Mouse (Mus musculus): ENCODE data around the gene Ptk7. TPM values are rescaled to one million over a fixed set of nuclear protein-coding genes. Genes with fewer than 3 reads are reported as not detected.

Ptk7 gene
- not detected in 4 replicates for total RNA-seq (2023)

DNA sequence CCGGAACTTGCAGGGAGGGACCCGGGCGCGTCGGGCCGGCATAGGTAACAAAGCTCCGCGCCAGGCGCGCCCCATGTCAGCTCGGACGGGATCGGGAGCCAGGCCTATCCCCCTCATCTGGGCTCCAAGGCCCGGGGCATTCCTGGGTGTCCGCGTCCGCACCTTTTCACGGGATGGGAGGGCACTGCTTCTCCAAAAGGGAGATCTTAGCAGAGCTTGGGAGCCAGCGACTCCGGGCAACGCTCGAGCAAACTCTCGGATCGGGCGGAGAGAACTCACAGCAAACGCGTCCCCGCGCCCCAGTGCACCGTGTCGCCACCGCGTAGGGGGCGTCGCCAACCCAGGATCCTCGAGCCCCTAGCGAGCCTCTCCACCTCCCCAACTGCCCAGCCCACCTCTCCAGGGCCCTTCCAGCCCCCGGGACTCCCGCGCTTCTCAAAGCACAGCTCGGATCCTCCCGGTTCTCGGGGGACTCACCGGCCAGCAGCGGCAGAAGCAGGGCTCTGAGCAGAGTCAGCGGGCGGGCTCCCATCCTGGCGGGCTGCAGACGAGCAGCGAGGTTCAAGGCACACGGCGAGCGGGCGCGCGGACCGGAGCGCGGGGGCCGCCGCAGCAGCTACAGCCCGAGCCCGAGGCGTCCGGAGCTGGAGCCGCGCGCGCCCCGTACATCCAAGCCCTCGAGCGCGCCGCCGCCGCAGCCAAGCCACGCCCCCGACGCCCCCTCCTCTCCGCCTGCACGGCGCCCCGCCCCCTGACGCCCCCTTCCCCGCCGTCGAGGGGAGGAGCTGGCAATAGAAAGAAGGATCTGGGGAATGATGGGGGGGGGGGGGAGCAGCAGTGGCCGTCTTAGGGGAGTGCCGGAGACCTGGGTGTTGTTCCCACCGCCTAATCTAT lies at the start of gene Ptk7:
Ptk7 (minus strand) TSS at position 714 of the 894 bp plus-strand sequence.

DNA sequence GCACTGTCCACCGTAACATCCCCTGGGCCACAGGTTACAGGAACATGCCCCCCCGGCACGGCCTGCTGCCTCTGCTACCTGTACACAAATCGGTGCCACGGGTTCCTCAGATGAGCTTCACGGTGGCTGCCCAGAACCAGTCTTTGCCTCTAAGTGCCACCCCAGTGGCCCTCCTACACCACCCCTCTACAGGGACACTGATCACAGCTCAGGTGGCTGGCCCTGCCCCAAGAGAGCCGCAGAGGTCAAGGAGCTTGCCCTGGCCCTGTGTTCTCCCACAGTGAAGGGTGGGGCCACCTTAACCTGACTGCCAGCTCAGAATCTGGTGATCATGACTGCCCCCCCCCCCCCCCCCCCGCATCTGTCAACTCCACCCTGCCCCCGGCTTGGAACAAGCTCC lies 49.1 kb upstream of the Ptk7 start, which contains the start of gene Mea1:
Mea1 (plus strand) TSS at position 378 of the 400 bp plus-strand sequence.

DNA sequence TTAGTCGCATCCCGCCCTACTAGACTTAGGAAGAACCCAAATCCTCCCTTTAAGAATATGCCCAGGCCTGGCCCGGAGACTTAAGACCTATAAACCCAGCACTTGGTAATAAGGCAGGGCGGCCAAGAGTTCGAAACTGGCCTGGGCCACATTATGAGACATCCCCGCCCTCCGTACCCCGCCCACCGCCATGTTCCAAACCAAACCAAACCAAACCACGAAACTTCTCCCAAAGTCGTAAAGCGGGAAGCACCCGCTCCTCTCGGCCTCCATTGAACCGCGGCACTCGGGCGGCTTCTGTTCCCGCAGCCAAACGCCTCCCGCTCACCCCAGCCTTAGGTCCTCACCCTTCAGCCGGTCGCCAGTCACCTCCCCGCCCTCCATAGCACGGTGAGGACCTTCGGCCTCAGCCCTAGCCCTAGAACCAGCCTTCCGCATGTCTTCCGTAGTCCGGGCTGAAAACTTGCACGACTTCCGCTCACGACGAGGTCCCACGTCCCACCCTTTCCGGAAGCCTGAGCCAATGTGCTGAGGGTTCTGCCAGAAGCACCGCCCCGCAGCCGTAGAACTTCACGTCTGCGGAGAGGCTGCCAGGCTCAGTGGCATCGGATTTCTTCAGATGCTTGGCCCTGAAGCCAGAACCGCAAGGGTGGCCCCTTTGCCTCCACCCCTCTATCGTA lies 44.7 kb upstream of the Ptk7 start, which contains the start of gene Rrp36:
Rrp36 (minus strand) TSS at position 503 of the 680 bp plus-strand sequence.

DNA sequence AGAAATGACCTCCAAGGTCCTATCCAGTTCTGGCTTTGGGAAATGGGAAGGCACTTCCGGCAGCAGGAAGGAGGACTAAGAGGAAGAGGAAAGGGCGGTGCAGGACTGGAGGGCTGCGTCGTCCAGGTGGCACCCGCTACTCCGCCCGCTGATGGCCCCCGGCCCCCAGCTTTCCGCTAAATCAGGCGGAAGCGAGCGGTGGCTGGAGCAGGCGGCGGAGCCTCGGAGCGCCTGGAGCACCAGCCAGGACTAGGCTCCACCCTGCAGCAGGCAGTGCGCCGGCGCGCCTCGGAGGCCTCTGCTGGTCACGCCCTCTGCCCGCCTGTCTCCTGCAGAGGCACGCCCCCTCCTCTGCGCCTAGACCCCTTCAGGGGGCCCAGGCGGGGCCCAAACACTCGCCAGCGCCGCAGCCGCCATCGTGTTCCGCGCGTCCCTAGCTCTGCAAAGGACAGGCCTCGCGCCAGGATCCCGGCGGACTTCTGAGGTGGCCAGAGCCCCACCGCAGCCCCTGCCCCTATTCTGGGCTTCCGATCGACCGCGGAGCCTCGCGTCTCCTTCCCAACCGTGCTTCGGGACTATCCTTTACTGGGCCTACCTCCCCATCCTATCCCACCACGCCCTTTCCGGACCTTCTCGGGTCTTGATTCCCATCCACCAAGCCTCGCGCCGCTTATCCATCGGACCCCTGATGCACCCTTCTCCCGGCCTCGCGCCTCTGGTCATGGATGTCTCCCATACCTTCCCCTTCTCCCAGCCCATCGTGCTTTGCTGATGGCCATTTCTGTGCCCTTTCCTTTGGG lies 21.1 kb upstream of the Ptk7 start, which contains the start of gene Cul7:
Cul7 (plus strand) TSS at position 106 of the 800 bp plus-strand sequence.

DNA sequence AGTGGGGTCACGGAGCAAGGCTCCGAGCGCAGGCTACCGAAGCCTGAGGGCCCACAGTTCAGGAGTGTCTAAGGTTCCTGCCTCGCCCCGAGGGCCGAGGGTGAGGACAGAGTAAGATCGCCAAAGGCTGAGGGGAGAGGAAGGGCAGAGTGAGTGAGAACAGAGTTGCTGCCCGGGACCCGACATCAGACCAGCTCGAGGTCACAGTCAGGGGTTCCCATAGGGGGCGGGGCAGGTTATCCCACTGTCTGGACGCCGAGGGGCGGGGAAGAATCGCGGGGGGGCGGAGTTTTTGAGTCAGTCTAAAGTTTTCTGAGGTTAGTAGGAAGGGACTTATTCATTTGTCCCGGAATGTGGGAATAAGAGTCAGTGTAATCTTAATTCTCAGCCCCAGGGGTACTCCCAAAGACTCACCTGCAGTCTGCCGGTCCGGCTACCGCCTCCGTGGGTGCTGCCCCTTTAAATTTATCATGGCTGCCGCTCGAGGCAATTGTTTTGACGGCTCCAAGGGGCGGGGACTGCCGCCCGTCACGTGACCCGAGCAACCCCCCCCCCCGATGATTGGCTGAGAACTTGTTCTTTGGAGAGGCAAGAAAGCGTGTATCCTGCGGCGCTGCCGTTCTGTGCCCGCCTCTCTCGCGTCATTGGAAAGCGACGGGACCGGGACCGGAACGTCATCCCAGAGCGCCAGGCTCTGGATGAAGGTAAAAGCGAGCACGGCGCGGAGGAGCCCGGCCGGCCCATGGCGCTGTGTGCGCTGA lies 16.4 kb upstream of the Ptk7 start, which contains the start of the genes Klc4 and Mrpl2:
Klc4 (minus strand) TSS at position 462 of the 761 bp plus-strand sequence.
Mrpl2 (plus strand) TSS at position 669 of the 761 bp plus-strand sequence.

DNA sequence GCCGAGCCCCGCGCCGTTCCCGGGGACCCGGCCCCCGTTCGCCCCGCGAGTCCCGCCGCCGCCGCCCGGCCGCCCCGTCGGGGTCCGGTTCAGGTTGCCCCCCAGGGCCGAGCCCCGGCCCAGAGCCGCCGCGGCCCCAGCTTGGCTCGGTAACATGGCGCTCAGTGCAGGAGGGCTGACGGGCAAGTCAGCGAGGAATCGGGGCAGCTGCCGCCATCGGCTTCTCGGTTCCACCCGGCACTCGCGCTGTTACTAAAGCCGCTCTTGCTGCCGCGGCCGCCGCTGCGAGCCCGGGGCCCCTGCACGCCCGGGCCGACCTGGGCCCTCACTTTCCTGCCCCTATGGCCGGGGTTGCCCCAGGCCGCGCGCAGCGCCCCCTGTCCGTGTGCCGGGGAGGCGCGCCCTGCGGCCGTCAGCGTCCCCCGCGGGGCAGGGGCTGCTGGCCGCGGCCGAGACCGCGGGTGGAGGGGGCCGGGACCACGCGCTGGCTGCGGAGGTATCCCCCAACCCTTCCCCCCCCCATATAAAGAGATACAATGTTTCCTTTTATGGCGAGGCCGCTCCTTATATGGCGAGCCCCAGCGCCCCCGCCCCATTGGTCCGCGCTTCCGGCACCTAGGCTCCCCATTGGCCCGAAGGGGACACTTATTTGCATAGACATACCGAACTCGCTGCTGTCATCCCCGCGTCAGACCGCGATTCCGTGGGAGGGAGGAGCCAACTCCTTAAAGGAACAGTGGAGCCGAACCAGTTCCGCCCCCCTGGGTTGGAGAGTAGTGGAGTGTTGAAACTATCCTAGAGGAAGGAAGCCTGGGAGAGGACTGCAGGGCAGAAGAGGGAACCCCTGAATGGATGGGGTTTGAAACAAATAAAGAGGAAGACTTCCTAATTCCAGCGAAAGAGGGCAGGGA lies 73.4 kb downstream of the Ptk7 start, which contains the start of gene Srf:
Srf (minus strand) TSS at position 503 of the 911 bp plus-strand sequence.

DNA sequence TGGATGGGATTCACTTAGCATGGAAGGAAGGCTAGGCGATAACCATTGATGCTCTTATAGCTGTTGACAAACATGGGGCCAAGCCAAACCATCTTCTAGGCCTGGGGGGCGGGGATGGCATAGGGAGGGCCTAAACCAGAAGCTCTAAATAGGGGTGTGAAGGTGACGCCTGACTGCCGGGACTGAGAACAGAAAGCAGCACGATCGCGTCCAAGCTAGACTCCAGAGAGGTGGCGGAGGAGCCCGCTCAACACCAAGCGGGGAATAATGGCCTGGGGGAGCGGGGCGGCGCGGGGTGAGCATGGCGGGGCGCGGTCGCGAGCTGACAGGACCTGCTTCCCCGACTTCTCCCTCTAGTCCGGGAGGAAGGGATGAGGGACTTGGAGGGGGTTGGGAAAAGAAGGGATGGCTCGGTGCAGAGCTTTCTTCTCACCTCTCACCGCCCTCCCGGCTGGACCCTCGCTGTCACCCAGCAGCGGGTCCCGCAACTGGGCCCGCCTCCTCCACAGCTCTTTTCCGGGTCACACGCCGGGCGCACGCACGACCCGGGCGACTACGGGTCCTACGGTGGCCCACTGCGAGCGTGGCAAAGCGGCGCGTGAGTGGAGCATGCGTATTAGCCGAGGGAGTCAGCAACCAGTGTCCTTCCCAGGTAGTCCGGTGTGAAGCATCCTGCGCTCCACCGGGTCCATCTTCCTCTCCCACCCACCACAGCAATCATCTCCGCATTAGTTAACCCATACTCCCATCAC lies 83.3 kb downstream of the Ptk7 start, which contains the start of gene Cul9:
Cul9 (minus strand) TSS at position 576 of the 752 bp plus-strand sequence.

Other genes starting within 250 kb of the Ptk7 start
- gene Zfp318, start 245.8 kb downstream of the Ptk7 start, total RNA-seq (2023): 259 to 291 TPM (median 274 TPM) in 4 replicates
- gene Crip3, start 200.6 kb downstream of the Ptk7 start, total RNA-seq (2023): 4.3 to 7.2 TPM (median 5.3 TPM) in 4 replicates
- gene Slc22a7, start 191.0 kb downstream of the Ptk7 start, total RNA-seq (2023): not detected in 4 replicates
- 3.0 to 4.2 TPM (median 3.5 TPM) in 4 replicates for gene Ttbk1, start 141.8 kb downstream of the Ptk7 start, total RNA-seq (2023)
- 0.83 TPM in 1 of 4 replicates, not detected in the others for gene Dnph1, start 132.8 kb downstream of the Ptk7 start, total RNA-seq (2023)
- gene Cul9, start 83.1 kb downstream of the Ptk7 start, total RNA-seq (2023): 16.7 to 18.7 TPM (median 17.0 TPM) in 4 replicates
- gene Srf, start 73.3 kb downstream of the Ptk7 start, total RNA-seq (2023): 85.8 to 123 TPM (median 90.9 TPM) in 4 replicates
- gene Klc4, start 16.5 kb upstream of the Ptk7 start, total RNA-seq (2023): 20.6 to 24.1 TPM (median 21.7 TPM) in 4 replicates
- gene Mrpl2, start 16.7 kb upstream of the Ptk7 start, total RNA-seq (2023): 31.0 to 37.9 TPM (median 35.5 TPM) in 4 replicates
- gene Cul7, start 20.8 kb upstream of the Ptk7 start, total RNA-seq (2023): 7.4 to 9.2 TPM (median 8.5 TPM) in 4 replicates
- 22.4 to 31.7 TPM (median 25.4 TPM) in 4 replicates for gene Rrp36, start 44.8 kb upstream of the Ptk7 start, total RNA-seq (2023)
- 47.4 to 58.8 TPM (median 54.1 TPM) in 4 replicates for gene Mea1, start 49.3 kb upstream of the Ptk7 start, total RNA-seq (2023)
- gene Klhdc3, start 51.4 kb upstream of the Ptk7 start, total RNA-seq (2023): 39.9 to 46.1 TPM (median 42.2 TPM) in 4 replicates
- gene Ppp2r5d, start 75.6 kb upstream of the Ptk7 start, total RNA-seq (2023): 28.4 to 37.9 TPM (median 33.3 TPM) in 4 replicates
- 37.0 to 38.0 TPM (median 37.3 TPM) in 4 replicates for gene Pex6, start 82.0 kb upstream of the Ptk7 start, total RNA-seq (2023)
- 4.0 to 4.6 TPM (median 4.5 TPM) in 4 replicates for gene Gnmt, start 99.7 kb upstream of the Ptk7 start, total RNA-seq (2023)
- 138 to 149 TPM (median 142 TPM) in 4 replicates for gene Cnpy3, start 122.7 kb upstream of the Ptk7 start, total RNA-seq (2023)
- not detected in 4 replicates for gene Ptcra, start 134.2 kb upstream of the Ptk7 start, total RNA-seq (2023)
- 17.4 to 20.4 TPM (median 18.6 TPM) in 4 replicates for gene 2310039H08Rik, start 143.1 kb upstream of the Ptk7 start, total RNA-seq (2023)
- 61.7 to 77.6 TPM (median 66.7 TPM) in 4 replicates for gene Rpl7l1, start 153.2 kb upstream of the Ptk7 start, total RNA-seq (2023)
- gene Bicral, start 229.0 kb upstream of the Ptk7 start, total RNA-seq (2023): 94.1 to 106 TPM (median 101 TPM) in 4 replicates

All from B cell, adult 62 days (primary cell).